Mouse (Mus musculus): ENCODE results near the gene Ntrk2.
A peak's percentile ranks its signal among the peaks of the same experiment; 100 is the strongest.
"Not testable (repeated sequence)": the region's sequence is repeated elsewhere in the genome, so short reads cannot be mapped to it uniquely, and the experiment has no call there.

Gene Ntrk2

GRCm38 (mm10) chr13:59107791-59108190 lies 301.4 kb downstream of the Ntrk2 start:
- DNase-seq (ENCODE audit: low spot score in 2 of 2) = not testable (repeated sequence)

GRCm38 (mm10) chr13:59110107-59110506 lies 303.7 kb downstream of the Ntrk2 start:
- DNase-seq (ENCODE audit: low spot score in 2 of 2) = no peak

- DNase-seq (ENCODE audit: low spot score in 2 of 2) = no peak
Observed at GRCm38 (mm10) chr13:59114684-59115083, 308.3 kb downstream of the Ntrk2 start.

DNA sequence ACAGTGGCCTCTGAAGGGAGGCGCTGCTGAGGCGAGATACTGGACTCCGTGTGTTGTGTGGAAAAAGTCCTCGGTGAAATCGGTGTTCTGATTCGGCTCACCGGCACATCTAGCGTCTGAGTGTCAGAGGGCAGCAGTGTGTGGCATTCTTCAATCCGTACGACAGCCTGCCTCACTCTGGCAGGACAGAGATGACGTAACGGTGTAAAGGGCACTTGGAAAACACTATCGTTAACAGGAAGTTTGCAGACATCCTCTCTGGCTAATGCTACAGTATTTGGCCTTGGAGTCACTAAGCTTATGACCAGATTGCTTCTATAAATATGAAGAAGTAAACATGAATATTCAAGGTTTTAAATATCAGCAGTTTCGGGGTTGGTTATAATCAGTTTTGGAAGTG lies 309.2 kb downstream of the Ntrk2 start:
- DNase-seq (ENCODE audit: low spot score in 2 of 2) = no peak

GRCm38 (mm10) chr13:59117233-59117632 lies 310.9 kb downstream of the Ntrk2 start:
- DNase-seq (ENCODE audit: low spot score in 2 of 2) = no peak

DNA sequence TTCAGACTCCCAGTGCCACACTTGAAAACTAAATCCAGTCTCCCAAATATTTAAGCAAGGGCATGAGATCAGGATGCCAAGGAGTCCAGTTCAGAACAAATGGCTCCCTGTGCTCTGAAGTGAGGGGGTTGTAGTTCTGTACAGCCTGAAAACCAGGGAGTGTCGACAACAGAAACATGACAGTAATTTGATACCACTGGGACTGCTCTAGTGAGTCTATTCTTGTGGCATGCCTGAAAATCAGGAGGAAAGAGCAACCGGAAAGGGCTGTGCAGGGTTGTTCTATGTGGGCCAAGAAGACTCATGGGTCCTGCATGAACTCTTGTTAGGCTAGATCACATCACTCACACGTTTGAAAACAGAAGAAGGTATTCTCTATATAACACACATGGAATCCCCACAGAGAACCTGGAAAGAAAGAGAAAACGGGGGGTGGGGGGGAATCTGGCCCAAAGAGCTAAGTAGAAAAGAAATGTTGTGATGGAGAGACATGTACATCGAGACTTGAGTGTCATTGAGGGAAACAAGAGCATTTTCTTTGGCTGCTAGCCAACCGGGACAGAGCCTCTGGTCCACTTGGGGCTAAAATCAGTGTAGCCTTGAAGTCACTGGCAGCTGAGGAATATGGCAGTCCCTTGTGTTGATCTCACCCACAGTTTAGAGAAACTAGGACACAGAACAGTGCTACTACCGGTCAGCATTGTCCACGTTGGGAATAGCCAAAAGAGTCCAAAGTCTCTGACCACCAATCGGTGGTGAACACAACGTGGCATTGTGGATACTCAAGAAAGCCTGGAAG lies 313.4 kb downstream of the Ntrk2 start:
- DNase-seq (ENCODE audit: low spot score in 2 of 2) = no peak

- DNase-seq (ENCODE audit: low spot score in 2 of 2) = peak; percentile 46 to 54
Observed at GRCm38 (mm10) chr13:59143141-59143744, 336.9 kb downstream of the Ntrk2 start.

DNA sequence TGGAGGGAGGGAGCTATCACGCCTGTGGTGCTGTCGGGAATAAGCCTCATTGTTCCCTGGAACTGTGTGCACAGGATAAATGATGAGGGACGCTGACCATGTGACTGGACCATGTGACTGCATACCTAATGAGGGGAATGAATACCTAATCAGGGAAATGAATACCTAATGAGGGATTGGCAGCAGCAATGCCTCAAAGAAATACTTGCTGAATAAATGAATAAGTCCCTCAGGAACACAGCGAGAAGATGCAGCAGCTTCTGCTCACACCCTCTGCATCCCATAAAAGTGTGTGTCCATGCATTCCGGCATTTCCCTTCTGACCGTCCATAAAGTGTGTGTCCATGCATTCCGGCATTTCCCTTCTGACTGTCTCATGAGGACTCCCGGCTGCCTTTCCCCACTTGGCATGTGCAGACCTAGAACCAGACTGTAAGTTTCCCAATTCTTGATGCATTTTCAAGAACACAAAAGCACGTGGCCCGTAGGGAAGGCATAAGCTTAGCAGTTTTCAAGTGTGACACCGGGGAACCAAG lies 338.0 kb downstream of the Ntrk2 start:
- DNase-seq (ENCODE audit: low spot score in 2 of 2) = peak in 1 of 2 experiments; percentile 74

DNA sequence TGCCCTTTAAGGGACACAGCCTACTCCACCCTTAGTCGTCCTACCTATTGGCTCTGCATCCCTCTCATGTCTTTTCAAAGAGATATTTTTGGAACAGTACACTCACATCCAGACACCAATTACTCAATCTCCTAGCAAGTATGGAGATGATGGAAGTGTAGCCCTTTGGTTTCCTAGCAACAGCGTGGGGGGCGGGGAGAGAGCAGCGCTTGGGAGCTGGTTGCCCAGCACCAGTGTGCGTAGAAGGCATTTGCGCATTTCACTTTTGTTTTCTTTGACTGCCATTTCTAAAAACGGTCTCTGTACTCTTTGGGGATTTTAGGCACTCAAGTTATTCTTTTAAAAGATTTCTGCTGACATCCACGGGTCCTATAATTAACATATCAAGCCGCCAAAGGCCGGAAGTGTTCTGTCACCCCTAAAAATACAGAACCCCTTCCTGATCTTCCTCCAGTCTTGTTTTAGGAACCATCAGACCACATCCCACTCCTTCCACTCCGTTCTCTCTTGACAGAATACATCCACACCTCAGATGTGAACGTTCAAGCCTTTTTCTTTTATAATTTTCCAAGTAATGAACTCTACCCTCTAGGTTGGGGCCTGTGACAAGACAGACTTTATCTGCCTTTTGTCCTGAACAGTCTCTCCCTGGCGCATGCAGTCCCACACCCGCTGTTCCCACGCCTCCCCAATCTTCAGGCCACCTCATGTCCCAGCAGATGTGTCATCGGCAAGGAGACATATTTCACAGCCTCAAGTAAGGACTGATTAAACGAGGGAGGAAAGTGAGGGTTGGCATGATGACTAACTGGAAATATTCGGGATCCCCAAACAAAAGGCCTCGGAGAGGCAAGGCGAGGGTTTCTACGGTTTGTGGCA lies 339.5 kb downstream of the Ntrk2 start:
- peak; percentile 87 to 93 for DNase-seq (ENCODE audit: low spot score in 2 of 2)

DNA sequence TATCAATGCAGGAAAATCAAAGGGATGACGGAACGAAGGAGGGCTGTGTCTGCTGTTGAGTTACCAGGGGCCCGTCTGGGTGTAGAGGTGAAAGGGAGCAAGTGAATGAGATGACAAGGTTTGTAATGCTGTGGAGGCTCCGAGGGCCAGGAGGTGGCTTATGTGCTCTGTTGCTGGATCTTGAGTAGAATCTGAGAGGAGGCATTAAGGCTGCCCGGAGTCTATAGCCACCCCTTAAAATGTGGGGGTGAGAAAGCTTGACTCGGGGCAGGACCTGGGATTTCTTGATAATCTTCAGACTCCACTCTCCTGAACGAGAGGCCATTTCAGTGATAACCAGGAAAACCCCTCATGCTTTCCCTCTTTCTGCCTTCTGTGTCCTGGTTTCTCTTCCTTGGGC lies 340.2 kb downstream of the Ntrk2 start:
- DNase-seq (ENCODE audit: low spot score in 2 of 2) = no peak

DNA sequence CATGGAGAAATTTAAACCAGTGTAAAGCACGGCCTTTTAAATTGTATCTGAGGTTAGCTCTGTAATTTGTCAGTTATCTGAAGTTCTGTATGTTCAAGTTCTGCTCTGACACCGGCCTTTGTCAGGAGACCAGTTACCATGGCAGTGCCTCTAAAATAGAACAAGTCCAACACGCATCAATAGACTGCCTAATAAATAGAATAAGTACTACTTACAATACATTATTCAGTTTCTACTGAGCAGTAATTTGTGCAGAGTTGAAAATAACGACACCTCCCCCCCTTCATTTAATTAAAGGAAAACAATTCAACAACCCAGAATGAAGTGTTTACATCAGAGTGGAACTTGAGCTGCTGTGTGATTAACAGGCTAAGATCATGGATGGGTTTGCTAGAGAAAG lies 341.6 kb downstream of the Ntrk2 start:
- DNase-seq (ENCODE audit: low spot score in 2 of 2) = no peak

DNA sequence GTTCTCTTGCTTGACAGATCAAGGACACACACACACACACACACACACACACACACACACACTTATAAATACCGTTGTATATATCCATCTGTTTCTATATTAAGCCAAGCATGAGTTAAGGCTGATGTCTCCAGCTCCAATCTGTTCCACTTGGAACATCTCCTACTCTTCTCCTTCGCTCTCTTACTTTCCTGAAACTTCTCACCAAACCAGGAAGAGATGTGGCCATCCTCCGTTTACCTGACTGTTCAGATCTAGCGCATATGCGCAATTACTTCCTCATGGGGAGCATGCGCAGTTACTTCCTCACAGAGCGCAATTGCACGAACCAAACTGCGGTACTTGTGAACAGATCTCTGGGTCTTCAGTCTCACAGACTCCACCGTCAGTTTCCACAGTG lies 342.4 kb downstream of the Ntrk2 start:
- no peak for DNase-seq (ENCODE audit: low spot score in 2 of 2)

DNA sequence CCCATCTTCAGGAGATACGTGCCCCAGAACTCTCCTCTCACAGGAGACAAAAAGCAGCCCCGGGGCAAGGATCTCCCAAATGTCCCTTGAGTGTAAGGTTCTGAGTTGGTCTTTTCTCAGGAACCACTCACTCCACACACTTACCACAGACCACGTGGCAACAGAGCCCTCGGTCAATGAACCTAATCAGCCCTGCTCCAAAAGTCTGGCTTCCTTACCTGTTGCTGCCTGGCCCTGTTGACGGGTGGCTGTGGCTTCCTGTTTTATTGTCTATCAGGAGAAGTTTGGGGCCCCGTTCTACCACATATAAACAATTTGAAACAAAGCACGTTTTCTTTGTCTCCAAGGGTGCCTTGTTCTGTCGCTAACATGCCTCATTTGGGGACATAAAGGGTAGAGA lies 357.6 kb downstream of the Ntrk2 start:
- DNase-seq (ENCODE audit: low spot score in 2 of 2) = no peak

- DNase-seq (ENCODE audit: low spot score in 2 of 2) = no peak
Observed at GRCm38 (mm10) chr13:59173840-59174239, 367.5 kb downstream of the Ntrk2 start.

DNA sequence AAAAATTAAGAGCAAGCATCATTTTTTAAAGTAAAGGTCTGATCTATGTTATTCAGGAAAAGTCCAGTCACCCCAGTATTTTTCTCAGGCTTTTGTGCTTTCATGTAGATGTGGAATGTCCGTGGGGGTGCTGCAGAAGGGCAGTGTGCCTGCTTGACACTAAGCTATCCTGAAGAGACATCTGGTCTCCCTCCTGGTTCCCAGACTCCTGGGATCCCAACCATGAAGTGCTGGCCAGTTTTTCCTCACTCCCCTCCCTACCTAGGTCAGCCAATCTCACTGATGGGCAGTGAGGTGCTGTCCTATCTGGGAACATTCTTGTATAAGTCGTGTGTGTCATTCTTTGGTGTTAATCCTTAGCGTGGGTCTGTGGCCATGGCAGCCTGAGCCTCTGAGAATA lies 369.7 kb downstream of the Ntrk2 start:
- DNase-seq (ENCODE audit: low spot score in 2 of 2) = no peak

DNA sequence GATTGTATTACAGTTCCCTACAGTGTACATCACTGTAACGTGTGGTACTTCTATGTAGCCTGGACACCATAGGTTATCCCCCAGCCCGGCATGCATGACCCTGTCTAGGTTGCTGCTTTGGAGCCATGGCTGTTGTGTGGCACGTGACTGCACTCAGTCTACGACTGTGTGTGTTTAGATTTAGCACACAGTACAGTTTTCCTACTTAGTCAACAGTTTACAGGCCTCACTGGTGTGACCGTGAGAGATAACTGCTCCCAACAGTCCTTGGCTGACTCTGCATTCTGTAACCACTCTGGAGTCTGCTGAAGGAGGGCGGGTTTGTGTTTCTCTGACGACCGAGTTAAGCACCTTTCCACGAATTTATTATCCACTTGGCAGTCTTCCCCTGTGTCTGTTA lies 370.1 kb downstream of the Ntrk2 start:
- DNase-seq (ENCODE audit: low spot score in 2 of 2) = no peak

- no peak for DNase-seq (ENCODE audit: low spot score in 2 of 2)
Observed at GRCm38 (mm10) chr13:59177003-59177402, 370.6 kb downstream of the Ntrk2 start.

GRCm38 (mm10) chr13:59179986-59180385 lies 373.6 kb downstream of the Ntrk2 start:
- DNase-seq (ENCODE audit: low spot score in 2 of 2) = no peak

DNA sequence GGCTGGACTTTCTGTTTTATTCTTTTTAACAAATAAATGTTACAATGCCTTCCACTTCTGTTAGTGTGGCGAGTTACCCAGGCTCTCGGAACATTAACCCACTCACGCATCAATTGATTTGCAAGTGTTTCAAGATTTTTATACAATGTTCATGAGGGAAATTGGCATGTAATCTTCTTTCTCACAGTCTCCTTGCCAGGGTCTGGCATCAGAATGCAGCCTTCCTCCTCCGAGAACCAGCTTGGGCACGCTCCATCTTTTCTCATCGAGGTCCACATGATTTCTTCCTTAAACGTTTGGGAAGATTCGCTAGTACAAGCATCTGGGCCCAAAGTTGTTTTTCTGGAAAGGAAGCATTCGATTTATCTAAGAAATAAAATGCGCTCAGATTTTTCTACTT lies 374.4 kb downstream of the Ntrk2 start:
- peak in 1 of 2 experiments; percentile 56 for DNase-seq (ENCODE audit: low spot score in 2 of 2)

DNA sequence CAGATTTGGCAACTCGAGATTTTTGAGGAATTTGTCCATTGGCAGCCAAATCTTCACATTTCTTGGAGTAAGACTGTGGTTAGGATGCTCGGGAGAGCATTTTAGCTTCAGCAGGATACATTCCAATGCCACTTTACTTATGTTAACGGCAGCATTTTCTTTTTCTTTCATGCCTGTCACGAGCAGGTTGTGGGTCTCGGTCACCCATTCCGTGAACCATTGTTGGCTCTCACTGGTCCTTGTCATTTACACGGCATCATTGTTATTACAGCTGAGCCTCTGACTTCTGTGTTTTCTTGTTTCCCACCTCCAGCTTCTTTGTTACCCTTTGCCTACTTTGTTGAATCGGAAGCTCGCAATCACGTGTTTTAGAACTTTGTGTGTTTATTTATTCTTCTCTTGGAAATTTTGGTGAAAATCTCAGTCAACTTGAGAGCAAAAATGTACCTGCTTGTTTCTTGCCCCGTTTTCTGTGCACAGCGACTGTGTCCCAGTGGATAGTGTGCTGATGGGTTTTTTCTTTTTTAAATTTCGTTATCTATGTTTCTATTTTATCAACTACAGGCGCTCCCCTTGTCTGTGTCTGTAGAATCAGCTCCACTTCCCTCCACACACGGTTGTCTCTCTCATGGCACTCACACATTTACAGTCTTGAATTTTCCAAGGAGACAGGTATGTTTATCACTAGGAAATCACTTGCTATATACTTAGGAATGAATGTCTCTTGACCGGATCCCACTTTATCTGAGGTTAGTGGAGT lies 375.0 kb downstream of the Ntrk2 start:
- DNase-seq (ENCODE audit: low spot score in 2 of 2) = no peak

DNA sequence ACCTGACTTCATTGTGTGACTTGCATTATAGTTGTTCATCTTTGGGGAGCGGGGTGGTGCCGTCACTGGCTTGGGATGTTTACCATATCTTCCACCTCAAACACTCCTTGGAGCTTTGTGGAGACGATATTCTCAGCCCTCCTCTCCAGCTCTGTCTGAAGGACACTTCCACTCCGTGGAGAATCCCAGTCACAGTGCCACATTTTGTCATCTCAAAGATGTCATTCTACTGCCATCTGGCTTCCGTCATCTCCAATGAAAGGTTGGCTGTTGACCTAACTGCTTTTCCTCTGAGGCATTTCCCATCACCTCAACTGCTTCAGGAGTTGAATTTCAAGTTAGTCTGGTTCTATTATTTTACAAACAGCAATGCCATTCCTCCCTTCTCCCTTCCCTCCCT lies 376.3 kb downstream of the Ntrk2 start:
- DNase-seq (ENCODE audit: low spot score in 2 of 2) = peak in 1 of 2 experiments; percentile 48
